ENCODE assay signal across 28 mouse cellular contexts in genomic region chr2:11642451-11642941, GRCm38 (mm10). TPM values are rescaled to one million over a fixed set of nuclear protein-coding genes. Genes with fewer than 3 reads are reported as not detected.
DNase-seq lines count a peak whose midpoint lies in the region; ATAC-seq and TF ChIP-seq lines count a peak whose summit lies in the region.
"Had no signal": no experiment of that assay in that cellular context is flagged by ENCODE, and none has a peak within 500 bp of the region (broad histone marks: within the 10 kb centered on the region; RNA-seq: fewer than 3 reads in every experiment).

Il2ra (plus strand) TSS chr2:11642807.

- H3K27me3 ChIP-seq in spleen, adult 2 months (ENCODE audit: control insufficient read depth, insufficient read depth, low read length) = no peaks in the 10 kb centered on the region
- H3K27me3 ChIP-seq in forebrain, embryonic 12.5 days = no peaks in the 10 kb centered on the region
- H3K27me3 ChIP-seq: limb, embryonic 13.5 days; liver, embryonic 12.5 days; midbrain, embryonic 13.5 days; neural tube, embryonic 12.5 days had no signal

- no peak within 1 kb of the TSS for H3K9ac ChIP-seq in forebrain, embryonic 12.5 days
- H3K9ac ChIP-seq: forebrain, postnatal 0 days; limb, embryonic 13.5 days; liver, embryonic 12.5 days; midbrain, embryonic 13.5 days; neural tube, embryonic 12.5 days had no signal

- peak; percentile 76 for ATAC-seq in inflammation-experienced regulatory T-cells, adult 6 months
- no peak for ATAC-seq in forebrain, embryonic 12.5 days (ENCODE audit: low FRiP score)
- ATAC-seq: forebrain, postnatal 0 days; liver, embryonic 12.5 days; midbrain, embryonic 13.5 days had no signal

- TF ChIP-seq POLR2A in spleen, adult 2 months (IDR thresholded peaks at IDR 0.05; ENCODE audit: low read depth, low read length) = no peak

- no peaks in the 10 kb centered on the region for H3K36me3 ChIP-seq in spleen, adult 2 months (ENCODE audit: control insufficient read depth, insufficient read depth, low read length)
- no peaks in the 10 kb centered on the region for H3K36me3 ChIP-seq in forebrain, embryonic 12.5 days (replicated peaks)
- H3K36me3 ChIP-seq: forebrain, embryonic 10.5 days; hindbrain, embryonic 10.5 days; limb, embryonic 13.5 days; liver, embryonic 12.5 days; midbrain, embryonic 13.5 days; neural tube, embryonic 12.5 days had no signal

- TF ChIP-seq CTCF in spleen, adult 2 months (IDR thresholded peaks at IDR 0.05; ENCODE audit: extremely low read depth, insufficient read depth, insufficient read length, insufficient replicate concordance) = no peak

- peaks cover 3% of the 10 kb centered on the region for H3K4me1 ChIP-seq in spleen, adult 2 months (ENCODE audit: control insufficient read depth, insufficient read depth, insufficient read length)
- no peaks in the 10 kb centered on the region for H3K4me1 ChIP-seq in forebrain, embryonic 12.5 days
- H3K4me1 ChIP-seq: forebrain, embryonic 10.5 days; hindbrain, embryonic 10.5 days; limb, embryonic 13.5 days; liver, embryonic 12.5 days; midbrain, embryonic 13.5 days; neural tube, embryonic 12.5 days had no signal

- no peak within 1 kb of the TSS for H3K4me3 ChIP-seq in spleen, adult 2 months (ENCODE audit: extremely low read depth, insufficient read depth, insufficient read length)
- H3K4me3 ChIP-seq in forebrain, embryonic 12.5 days (replicated peaks) = no peak within 1 kb of the TSS
- H3K4me3 ChIP-seq: forebrain, embryonic 10.5 days; hindbrain, embryonic 10.5 days; layer of hippocampus, adult 2 months; limb, embryonic 13.5 days; liver, embryonic 12.5 days; megakaryocyte, embryonic 14.5 days; midbrain, embryonic 13.5 days; neural tube, embryonic 12.5 days had no signal

- DNase-seq in spleen, adult 2 months (ENCODE audit: low read depth in 1 of 2, low spot score in 2 of 2) = no peak
- no peak for DNase-seq in spleen, postnatal 14 days (ENCODE audit: low spot score in 2 of 2)
- peak; percentile 78 for DNase-seq in CD4-positive, CD25-positive, alpha-beta regulatory T cell, adult 2 months (ENCODE audit: low read depth, low spot score)
- peak; percentile 49 for DNase-seq in T-cell, adult 2 months (ENCODE audit: low spot score)
- DNase-seq in layer of hippocampus, postnatal 14 days (ENCODE audit: low spot score in 2 of 2) = no peak
- DNase-seq: adrenal gland, adult 2 months; cerebellum, adult 18-20 months; cerebellum, postnatal 14 days; forebrain, postnatal 0 days; kidney, adult 2 months; kidney, postnatal 14 days; layer of hippocampus, postnatal 36 days; lung, adult 18-20 months; lung, postnatal 10 days; retina, postnatal 1 day had no signal

- no peaks in the 10 kb centered on the region for H3K9me3 ChIP-seq in forebrain, embryonic 12.5 days
- H3K9me3 ChIP-seq: forebrain, embryonic 10.5 days; hindbrain, embryonic 10.5 days; limb, embryonic 13.5 days; liver, embryonic 12.5 days; megakaryocyte, embryonic 14.5 days; midbrain, embryonic 13.5 days; neural tube, embryonic 12.5 days had no signal

- no peak within 1 kb of the TSS for H3K4me2 ChIP-seq in forebrain, embryonic 12.5 days
- H3K4me2 ChIP-seq: limb, embryonic 13.5 days; liver, embryonic 12.5 days; midbrain, embryonic 13.5 days; neural tube, embryonic 12.5 days had no signal

- 30% methylated on average over 3 of the region's 3 CpGs for WGBS in spleen, adult 2 months
- 91% methylated on average over 3 of the region's 3 CpGs for WGBS in forebrain, embryonic 12.5 days

- peak within 1 kb of the TSS; percentile 51 for H3K27ac ChIP-seq in spleen, adult 2 months (ENCODE audit: insufficient read depth, low read length)
- no peak within 1 kb of the TSS for H3K27ac ChIP-seq in forebrain, embryonic 12.5 days
- H3K27ac ChIP-seq: forebrain, embryonic 10.5 days; hindbrain, embryonic 10.5 days; layer of hippocampus, adult 2 months; limb, embryonic 13.5 days; liver, embryonic 12.5 days; midbrain, embryonic 13.5 days; neural tube, embryonic 12.5 days had no signal

RNA-seq across cellular contexts. Expression of gene Il2ra, which starts in this region (rescaled TPM):
- 1.6 and 2.0 TPM in 2 replicates for polyA plus RNA-seq in spleen, adult 2 months (2012; rRNA removed)
- polyA plus RNA-seq in inflammation-experienced regulatory T-cells, adult 6 months (2017; shearing (Covaris generic)) = 100 to 1,000 TPM in 2 of 3 experiments, 10 to 100 TPM in 1; 79.6 to 261 (median 234) TPM
- not detected in 2 replicates for polyA plus RNA-seq in forebrain, embryonic 12.5 days (2016; fragmentation: Nextera tagmentation; extraction: Ambion mirVana)
- under 1 TPM in 1 of 2 experiments, not detected in 1; 0.17 TPM for total RNA-seq in layer of hippocampus, postnatal 14 days (2021)
- total RNA-seq: forebrain, postnatal 0 days had no signal
- polyA plus RNA-seq: adrenal gland, adult 2 months; embryonic facial prominence, embryonic 11.5 days; forebrain, embryonic 10.5 days; forebrain, postnatal 0 days; heart, postnatal 0 days; hindbrain, embryonic 10.5 days; limb, embryonic 13.5 days; liver, embryonic 12.5 days; neural tube, embryonic 12.5 days; stomach, embryonic 16.5 days had no signal

Comparison
In these comparisons a context has a peak if more than half of its experiments do, and no peak if none do; other contexts are left out.
1. RNA of gene Il2ra (polyA plus RNA-seq): 79.6 to 261 TPM in inflammation-experienced regulatory T-cells, adult 6 months; 1.6 to 2.0 TPM in spleen, adult 2 months and not detected in forebrain, embryonic 12.5 days; every median in the first group is over 10 times any median in the second.
2. DNase-seq: peak in CD4-positive, CD25-positive, alpha-beta regulatory T cell, adult 2 months (single experiment) and T-cell, adult 2 months (single experiment); none in spleen, adult 2 months (0 of 2), spleen, postnatal 14 days (0 of 2) and layer of hippocampus, postnatal 14 days (0 of 2).